Mouse (Mus musculus): ENCODE measurements at regions not wholly inside any gene's neighbourhood (a gene's known extent, or its start where the extent isn't known, plus 50 kb on each side); places are given as distances from the start of the nearest gene placed in this dataset.

GRCm38 (mm10) chr12:13706510-13706909, 437.6 kb downstream of the Nbas start:
- 51% methylated on average over 4 of the region's 4 CpGs for whole genome bisulfite sequencing
- TF ChIP-seq POLR2A (IDR thresholded peaks at IDR 0.05; ENCODE audit: borderline replicate concordance, insufficient read depth, low read length): no peak
- TF ChIP-seq CTCF (IDR thresholded peaks at IDR 0.05; ENCODE audit: borderline replicate concordance, insufficient read depth, low read depth, low read length): no peak
- Histone ChIP-seq H3K4me3 (replicated peaks; ENCODE audit: insufficient read depth, low read depth, low read length) (no peak overlapping the region), H3K27me3 (ENCODE audit: control insufficient read depth, insufficient read depth, low read length) (peaks cover 2% of the 10 kb centered on the region; the same call in 1 of the 2 replicates), H3K4me1 (ENCODE audit: control insufficient read depth, insufficient read depth, low read length) (peaks cover 15% of the 10 kb centered on the region), H3K27ac (ENCODE audit: insufficient read depth, low read length) (no peak overlapping the region)
- no peak for DNase-seq

- TF ChIP-seq CTCF (IDR thresholded peaks at IDR 0.05; ENCODE audit: borderline replicate concordance, insufficient read depth, low read depth, low read length): no peak
- TF ChIP-seq POLR2A (IDR thresholded peaks at IDR 0.05; ENCODE audit: borderline replicate concordance, insufficient read depth, low read length): no peak
- H3K4me1 ChIP-seq (ENCODE audit: control insufficient read depth, insufficient read depth, low read length): peaks cover 8% of the 10 kb centered on the region; the same call in 1 of the 2 replicates
- H3K4me3 ChIP-seq (replicated peaks; ENCODE audit: insufficient read depth, low read depth, low read length): no peak overlapping the region
- H3K27ac ChIP-seq (ENCODE audit: insufficient read depth, low read length): no peak overlapping the region
- peaks cover 2% of the 10 kb centered on the region; the same call in 1 of the 2 replicates for H3K27me3 ChIP-seq (ENCODE audit: control insufficient read depth, insufficient read depth, low read length)
- DNase-seq: peak in 1 of 2 experiments; percentile 46
- WGBS: 41% methylated on average over 3 of the region's 3 CpGs
These were observed 434.7 kb downstream of the Nbas start for GRCm38 (mm10) chr12:13703604-13704003.

GRCm38 (mm10) chr12:13699858-13700257, 430.9 kb downstream of the Nbas start:
- no peak for DNase-seq
- no peak for TF ChIP-seq POLR2A (IDR thresholded peaks at IDR 0.05; ENCODE audit: borderline replicate concordance, insufficient read depth, low read length)
- 83% methylated on average over 2 of the region's 2 CpGs for WGBS

GRCm38 (mm10) chr12:13698834-13699233, 429.9 kb downstream of the Nbas start:
- no peak overlapping the region for H3K4me3 ChIP-seq (replicated peaks; ENCODE audit: insufficient read depth, low read depth, low read length)
- H3K4me1 ChIP-seq (ENCODE audit: control insufficient read depth, insufficient read depth, low read length): peaks cover 7% of the 10 kb centered on the region
- 77% methylated on average over 4 of the region's 4 CpGs for WGBS
- H3K27ac ChIP-seq (ENCODE audit: insufficient read depth, low read length): no peak overlapping the region
- H3K27me3 ChIP-seq (ENCODE audit: control insufficient read depth, insufficient read depth, low read length): no peaks in the 10 kb centered on the region
- no peak for DNase-seq
- TF ChIP-seq CTCF (IDR thresholded peaks at IDR 0.05; ENCODE audit: borderline replicate concordance, insufficient read depth, low read depth, low read length): no peak
- no peak for TF ChIP-seq POLR2A (IDR thresholded peaks at IDR 0.05; ENCODE audit: borderline replicate concordance, insufficient read depth, low read length)

More at GRCm38 (mm10) chr12:13699858-13700257, 430.9 kb downstream of the Nbas start:
- Histone ChIP-seq H3K4me1 (ENCODE audit: control insufficient read depth, insufficient read depth, low read length) (peaks cover 8% of the 10 kb centered on the region), H3K4me3 (replicated peaks; ENCODE audit: insufficient read depth, low read depth, low read length) (no peak overlapping the region), H3K27me3 (ENCODE audit: control insufficient read depth, insufficient read depth, low read length) (no peaks in the 10 kb centered on the region), H3K27ac (ENCODE audit: insufficient read depth, low read length) (no peak overlapping the region)

DNA sequence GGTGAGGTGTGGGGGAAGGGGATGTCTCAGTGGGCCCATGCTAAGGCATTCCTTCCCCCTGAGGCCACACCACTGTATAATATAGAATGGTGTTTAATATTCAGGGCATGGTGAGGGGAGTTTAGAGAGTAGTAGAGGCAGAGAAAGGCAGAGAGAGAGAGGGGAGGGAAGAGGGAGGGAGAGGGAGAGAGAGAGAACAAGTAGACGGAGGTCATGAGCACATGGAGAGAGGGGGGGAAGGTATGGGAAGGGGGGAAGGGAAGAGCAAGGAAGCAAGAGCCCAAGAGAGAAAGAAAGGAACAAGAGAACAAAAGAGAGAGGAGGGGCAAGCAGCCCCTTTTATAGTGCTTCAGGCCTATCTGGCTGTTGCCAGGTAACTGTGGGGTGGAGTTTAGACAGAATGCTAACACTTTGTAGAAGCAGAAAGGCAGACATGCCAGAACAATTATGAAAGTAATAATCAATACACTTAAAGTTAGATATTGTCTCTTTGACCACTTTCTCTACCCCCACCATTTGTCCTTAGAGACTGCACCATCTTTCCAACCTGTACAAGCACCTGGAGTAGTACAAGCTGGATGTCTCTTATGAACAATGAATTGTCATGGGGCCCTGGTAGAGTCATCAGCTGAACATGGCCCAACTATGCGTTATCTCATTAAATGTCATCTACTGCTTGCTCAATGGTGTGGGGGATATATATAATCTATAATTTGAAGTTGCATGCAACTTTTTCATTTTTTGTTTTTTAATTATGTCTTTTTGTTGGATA, 422.6 kb downstream of the Nbas start:
- WGBS: 61% methylated on average over 2 of the region's 2 CpGs
- no peak for TF ChIP-seq POLR2A (IDR thresholded peaks at IDR 0.05; ENCODE audit: borderline replicate concordance, insufficient read depth, low read length)
- TF ChIP-seq CTCF (IDR thresholded peaks at IDR 0.05; ENCODE audit: borderline replicate concordance, insufficient read depth, low read depth, low read length): no peak
- DNase-seq: no peak

GRCm38 (mm10) chr12:13677266-13677665, 408.3 kb downstream of the Nbas start:
- Histone ChIP-seq H3K4me1 (ENCODE audit: control insufficient read depth, insufficient read depth, low read length) (no peaks in the 10 kb centered on the region; the same call in 1 of the 2 replicates), H3K4me3 (replicated peaks; ENCODE audit: insufficient read depth, low read depth, low read length) (no peak overlapping the region), H3K27ac (ENCODE audit: insufficient read depth, low read length) (no peak overlapping the region), H3K27me3 (ENCODE audit: control insufficient read depth, insufficient read depth, low read length) (no peaks in the 10 kb centered on the region)
- peak in 1 of 2 experiments; percentile 2 for DNase-seq
- WGBS: 21% methylated on average over 1 of the region's 1 CpGs
- no peak for TF ChIP-seq POLR2A (IDR thresholded peaks at IDR 0.05; ENCODE audit: borderline replicate concordance, insufficient read depth, low read length)
- no peak for TF ChIP-seq CTCF (IDR thresholded peaks at IDR 0.05; ENCODE audit: borderline replicate concordance, insufficient read depth, low read depth, low read length)

More for the DNA sequence above, 422.6 kb downstream of the Nbas start:
- H3K4me1 ChIP-seq (ENCODE audit: control insufficient read depth, insufficient read depth, low read length): no peaks in the 10 kb centered on the region
- H3K4me3 ChIP-seq (replicated peaks; ENCODE audit: insufficient read depth, low read depth, low read length): no peak overlapping the region
- H3K27me3 ChIP-seq (ENCODE audit: control insufficient read depth, insufficient read depth, low read length): no peaks in the 10 kb centered on the region
- no peak overlapping the region for H3K27ac ChIP-seq (ENCODE audit: insufficient read depth, low read length)

- TF ChIP-seq CTCF (IDR thresholded peaks at IDR 0.05; ENCODE audit: borderline replicate concordance, insufficient read depth, low read depth, low read length) (no peak), POLR2A (IDR thresholded peaks at IDR 0.05; ENCODE audit: borderline replicate concordance, insufficient read depth, low read length) (no peak)
- H3K27ac ChIP-seq (ENCODE audit: insufficient read depth, low read length): no peak overlapping the region
These were observed 400.5 kb downstream of the Nbas start for GRCm38 (mm10) chr12:13669453-13669852.

DNA sequence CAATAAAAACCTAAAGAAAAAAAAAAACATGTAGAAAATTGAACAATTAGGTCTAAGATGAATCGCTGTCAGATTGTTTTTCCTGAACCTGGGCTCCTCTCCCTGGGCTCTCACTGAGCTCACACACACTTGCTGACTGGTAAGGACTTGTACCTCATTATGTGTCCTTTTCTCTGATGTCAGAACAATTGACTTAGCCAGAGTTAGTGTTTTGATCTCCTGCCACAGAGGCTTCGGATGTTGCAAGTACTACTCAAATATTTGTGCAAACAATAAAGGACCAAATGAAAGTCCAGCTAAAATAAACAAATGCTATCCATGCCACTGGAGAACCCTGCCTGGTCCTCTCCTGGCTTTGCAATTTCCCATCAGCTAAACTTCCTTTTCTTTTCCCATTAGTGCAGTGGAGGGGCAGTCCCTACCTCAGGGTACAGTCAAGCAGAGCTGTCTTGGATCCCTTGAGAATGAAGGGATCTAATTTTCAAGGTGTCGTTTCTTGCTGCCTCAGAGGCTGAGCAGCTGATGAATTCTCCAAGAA, 399.6 kb downstream of the Nbas start:
- WGBS: 85% methylated on average over 3 of the region's 3 CpGs
- no peaks in the 10 kb centered on the region for H3K4me1 ChIP-seq (ENCODE audit: control insufficient read depth, insufficient read depth, low read length)
- TF ChIP-seq CTCF (IDR thresholded peaks at IDR 0.05; ENCODE audit: borderline replicate concordance, insufficient read depth, low read depth, low read length) (no peak), POLR2A (IDR thresholded peaks at IDR 0.05; ENCODE audit: borderline replicate concordance, insufficient read depth, low read length) (no peak)
- no peak overlapping the region for H3K27ac ChIP-seq (ENCODE audit: insufficient read depth, low read length)
- no peaks in the 10 kb centered on the region for H3K27me3 ChIP-seq (ENCODE audit: control insufficient read depth, insufficient read depth, low read length)
- DNase-seq: no peak
- H3K4me3 ChIP-seq (replicated peaks; ENCODE audit: insufficient read depth, low read depth, low read length): no peak overlapping the region

More at GRCm38 (mm10) chr12:13669453-13669852, 400.5 kb downstream of the Nbas start:
- DNase-seq: no peak
- Histone ChIP-seq H3K27me3 (ENCODE audit: control insufficient read depth, insufficient read depth, low read length) (no peaks in the 10 kb centered on the region), H3K4me1 (ENCODE audit: control insufficient read depth, insufficient read depth, low read length) (no peaks in the 10 kb centered on the region), H3K4me3 (replicated peaks; ENCODE audit: insufficient read depth, low read depth, low read length) (no peak overlapping the region)

Data from cerebellum, adult 2 months (tissue).